Mouse (Mus musculus) kidney, adult 8-10 months (tissue): ENCODE results near the gene A730061H03Rik.
A peak's percentile ranks its signal among the peaks of the same experiment; 100 is the strongest.

Source experiments
- DNase-seq, 2 experiments: peaks; one replicate each; pipeline ENCODE4 v3.0.0; 2022

The A730061H03Rik gene

GRCm38 (mm10) chr14:55560202-55561073, at the start of gene A730061H03Rik:
A730061H03Rik (minus strand) TSS chr14:55560406.
- DNase-seq, result peak; percentile 98 to 99

- DNase-seq, result no peak
Measured at GRCm38 (mm10) chr14:55608339-55608738, 48.1 kb upstream of the A730061H03Rik start.

- DNase-seq, result no peak
Measured at GRCm38 (mm10) chr14:55605743-55606459, 45.7 kb upstream of the A730061H03Rik start.

GRCm38 (mm10) chr14:55604823-55605222, 44.6 kb upstream of the A730061H03Rik start:
- DNase-seq, result no peak

- peak; percentile 96 to 97 for DNase-seq
Measured at GRCm38 (mm10) chr14:55603633-55604576, 43.7 kb upstream of the A730061H03Rik start.

GRCm38 (mm10) chr14:55603271-55603632, 43.0 kb upstream of the A730061H03Rik start, which contains the start of gene Irf9:
Irf9 (plus strand) TSS chr14:55603571.
- no peak for DNase-seq

GRCm38 (mm10) chr14:55598521-55599390, 38.5 kb upstream of the A730061H03Rik start:
- DNase-seq, result no peak

GRCm38 (mm10) chr14:55596036-55596690, 36.0 kb upstream of the A730061H03Rik start:
- DNase-seq, result no peak

- DNase-seq, result peak; percentile 33 to 43
Measured at GRCm38 (mm10) chr14:55592226-55592625, 32.0 kb upstream of the A730061H03Rik start.

- DNase-seq, result peak; percentile 98
Measured at GRCm38 (mm10) chr14:55591331-55591891, 31.2 kb upstream of the A730061H03Rik start, which contains the start of gene Rnf31. Rnf31 (plus strand) TSS chr14:55591708.

- DNase-seq, result peak; percentile 96 to 98
Measured at GRCm38 (mm10) chr14:55590748-55591330, 30.6 kb upstream of the A730061H03Rik start, which contains the start of gene Psme2. Psme2 (minus strand) TSS chr14:55591113.

- no peak for DNase-seq
Measured at GRCm38 (mm10) chr14:55589771-55590448, 29.7 kb upstream of the A730061H03Rik start.

GRCm38 (mm10) chr14:55589271-55589670, 29.1 kb upstream of the A730061H03Rik start:
- DNase-seq, result no peak

- no peak for DNase-seq
Measured at GRCm38 (mm10) chr14:55586149-55586548, 25.9 kb upstream of the A730061H03Rik start.

GRCm38 (mm10) chr14:55585566-55585960, 25.4 kb upstream of the A730061H03Rik start:
- no peak for DNase-seq

- peak; percentile 79 to 85 for DNase-seq
Measured at GRCm38 (mm10) chr14:55584702-55585565, 24.7 kb upstream of the A730061H03Rik start, which contains the start of gene Emc9. Emc9 (minus strand) TSS chr14:55585302.

- DNase-seq, result no peak
Measured at GRCm38 (mm10) chr14:55584303-55584701, 24.1 kb upstream of the A730061H03Rik start.

GRCm38 (mm10) chr14:55581981-55582681, 21.9 kb upstream of the A730061H03Rik start:
- no peak for DNase-seq
